ENCODE assay signal across 23 mouse cellular contexts in the genomic region with DNA sequence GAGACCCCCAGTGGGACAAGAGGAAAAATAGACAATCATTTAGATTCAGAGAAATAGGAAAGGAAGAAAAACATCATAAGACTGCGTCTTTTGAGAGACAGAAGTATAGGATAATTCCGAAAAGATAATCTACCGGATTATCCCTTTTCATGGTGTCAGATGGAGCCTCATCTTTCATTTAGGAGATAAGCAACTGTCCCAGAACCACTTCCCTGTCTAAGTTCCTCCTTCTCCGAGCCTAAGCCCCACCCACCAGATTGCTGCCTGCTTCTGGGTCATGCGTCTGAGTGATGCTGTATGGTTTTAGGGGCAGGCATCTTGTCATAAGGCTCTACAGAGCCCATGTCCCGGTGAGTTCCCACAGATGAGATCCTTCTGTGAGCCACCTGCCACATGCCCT.
"Had no signal": no experiment of that assay in that cellular context is flagged by ENCODE, and none has a peak within 500 bp of the region (broad histone marks: within the 10 kb centered on the region; RNA-seq: fewer than 3 reads in every experiment).

No protein-coding gene starts in this region.

- DNase-seq: gastrocnemius, adult 2 months; gastrocnemius, postnatal 10 days; gastrocnemius, postnatal 25 days; heart, adult 18-20 months; heart, postnatal 10 days; heart, postnatal 36 days; kidney, adult 11 months; kidney, adult 2 months; kidney, adult 9 months; kidney, postnatal 14 days; kidney, postnatal 4 days had no signal

- H3K4me1 ChIP-seq: heart, embryonic 10.5 days; heart, embryonic 12.5 days; hindbrain, embryonic 13.5 days; hindbrain, embryonic 15.5 days; limb, embryonic 13.5 days; limb, embryonic 15.5 days; liver, embryonic 12.5 days had no signal

- H3K36me3 ChIP-seq: heart, embryonic 10.5 days; heart, embryonic 12.5 days; hindbrain, embryonic 13.5 days; hindbrain, embryonic 15.5 days; kidney, embryonic 15.5 days; limb, embryonic 13.5 days; limb, embryonic 15.5 days; liver, embryonic 12.5 days had no signal

- H3K9me3 ChIP-seq: heart, embryonic 10.5 days; hindbrain, embryonic 15.5 days; kidney, embryonic 15.5 days; limb, embryonic 13.5 days; limb, embryonic 15.5 days; liver, embryonic 12.5 days had no signal

- ATAC-seq: hindbrain, postnatal 0 days; intestine, embryonic 16.5 days; liver, embryonic 12.5 days had no signal

- H3K27me3 ChIP-seq: hindbrain, embryonic 13.5 days; hindbrain, embryonic 15.5 days; kidney, embryonic 15.5 days; limb, embryonic 13.5 days; limb, embryonic 15.5 days; liver, embryonic 12.5 days had no signal

- H3K27ac ChIP-seq: gastrocnemius, adult 2 months; heart, embryonic 10.5 days; hindbrain, embryonic 13.5 days; hindbrain, embryonic 15.5 days; hindbrain, postnatal 0 days; kidney, embryonic 15.5 days; kidney, postnatal 0 days; limb, embryonic 13.5 days; limb, embryonic 15.5 days; liver, embryonic 12.5 days; liver, embryonic 14.5 days had no signal

- H3K4me3 ChIP-seq: gastrocnemius, adult 2 months; heart, embryonic 10.5 days; heart, embryonic 12.5 days; hindbrain, embryonic 13.5 days; hindbrain, embryonic 15.5 days; kidney, embryonic 15.5 days; limb, embryonic 13.5 days; limb, embryonic 15.5 days; liver, embryonic 12.5 days had no signal
